Mouse (Mus musculus) liver, adult 2 months (tissue): ENCODE measurements around the gene St3gal5.

Source experiments
- CTCF ChIP-seq: fragments of 200-500 bp; IDR thresholded peaks from 2 replicates; pipeline ENCODE4 v1.5.1; 2011; ENCODE audit warnings: low read depth, low read length, control low read depth
- POLR2A ChIP-seq: fragments of 200-500 bp; IDR thresholded peaks from 2 replicates; pipeline ENCODE4 v1.6.1; 2011; ENCODE audit warnings: low read length, control low read depth; ENCODE audit not compliant: insufficient read depth; ENCODE audit errors: extremely low read depth

GRCm38 (mm10) chr6:72153455-72153854 lies 56.1 kb downstream of the St3gal5 start:
- TF ChIP-seq POLR2A, result no peak
- no peak for TF ChIP-seq CTCF
